Mouse (Mus musculus) forebrain, embryonic 15.5 days (tissue): ENCODE measurements around the gene Usmg5. TPM values are rescaled to one million over a fixed set of nuclear protein-coding genes. Genes with fewer than 3 reads are reported as not detected.

ENCODE experiments used
- ATAC-seq: fragments of 200-750 bp; cut with Nextera tagmentation; replicated peaks from 2 replicates; pipeline ENCODE4 v1.8.0; 2017; ENCODE audit warnings: mild to moderate bottlenecking, moderate TSS enrichment, moderate library complexity
- H3K27ac ChIP-seq: fragments of 300-500 bp; sonication (generic); replicated peaks from 2 replicates; pipeline ENCODE4 v1.5.1; 2015; ENCODE audit warnings: mild to moderate bottlenecking, inconsistent platforms
- H3K27me3 ChIP-seq: fragments of 300-500 bp; sonication (generic); 2 replicates; pipeline ENCODE4 v1.6.1; 2015; ENCODE audit warnings: inconsistent platforms
- H3K36me3 ChIP-seq: fragments of 300-500 bp; sonication (generic); 2 replicates; pipeline ENCODE4 v1.6.1; 2015; ENCODE audit warnings: mild to moderate bottlenecking, inconsistent platforms
- H3K4me1 ChIP-seq: fragments of 300-500 bp; sonication (generic); 2 replicates; pipeline ENCODE4 v1.6.1; 2015; ENCODE audit warnings: inconsistent platforms
- H3K4me2 ChIP-seq: fragments of 300-500 bp; sonication (generic); replicated peaks from 2 replicates; pipeline ENCODE4 v1.6.1; 2015; ENCODE audit warnings: mild to moderate bottlenecking, inconsistent platforms
- H3K4me3 ChIP-seq: fragments of 300-500 bp; sonication (generic); 2 replicates; pipeline ENCODE4 v1.5.1; 2015; ENCODE audit warnings: mild to moderate bottlenecking, inconsistent platforms
- H3K9ac ChIP-seq: fragments of 300-500 bp; sonication (generic); replicated peaks from 2 replicates; pipeline ENCODE4 v1.6.1; 2015; ENCODE audit warnings: mild to moderate bottlenecking, inconsistent platforms
- H3K9me3 ChIP-seq: fragments of 300-500 bp; sonication (generic); 2 replicates; pipeline ENCODE4 v1.6.1; 2016; ENCODE audit warnings: inconsistent platforms
- WGBS: fragments of 180-500 bp; shearing (Covaris S2); methylation state at CpG from one replicate; pipeline ENCODE4 v1.1.7; 2015; ENCODE audit warnings: mixed read lengths; 5-methylcytosine and 5-hydroxymethylcytosine counted together
- polyA plus RNA-seq: library from polyadenylated mRNA; unstranded; fragments of >200 nt; fragmentation: Nextera tagmentation; extraction: Ambion mirVana; gene quantifications from 2 replicates; pipeline ENCODE4 v1.2.1, GENCODE M21; 2015

The Usmg5 gene
- polyA plus RNA-seq, 1 experiment from 2014 or later = 1,420 TPM

DNA sequence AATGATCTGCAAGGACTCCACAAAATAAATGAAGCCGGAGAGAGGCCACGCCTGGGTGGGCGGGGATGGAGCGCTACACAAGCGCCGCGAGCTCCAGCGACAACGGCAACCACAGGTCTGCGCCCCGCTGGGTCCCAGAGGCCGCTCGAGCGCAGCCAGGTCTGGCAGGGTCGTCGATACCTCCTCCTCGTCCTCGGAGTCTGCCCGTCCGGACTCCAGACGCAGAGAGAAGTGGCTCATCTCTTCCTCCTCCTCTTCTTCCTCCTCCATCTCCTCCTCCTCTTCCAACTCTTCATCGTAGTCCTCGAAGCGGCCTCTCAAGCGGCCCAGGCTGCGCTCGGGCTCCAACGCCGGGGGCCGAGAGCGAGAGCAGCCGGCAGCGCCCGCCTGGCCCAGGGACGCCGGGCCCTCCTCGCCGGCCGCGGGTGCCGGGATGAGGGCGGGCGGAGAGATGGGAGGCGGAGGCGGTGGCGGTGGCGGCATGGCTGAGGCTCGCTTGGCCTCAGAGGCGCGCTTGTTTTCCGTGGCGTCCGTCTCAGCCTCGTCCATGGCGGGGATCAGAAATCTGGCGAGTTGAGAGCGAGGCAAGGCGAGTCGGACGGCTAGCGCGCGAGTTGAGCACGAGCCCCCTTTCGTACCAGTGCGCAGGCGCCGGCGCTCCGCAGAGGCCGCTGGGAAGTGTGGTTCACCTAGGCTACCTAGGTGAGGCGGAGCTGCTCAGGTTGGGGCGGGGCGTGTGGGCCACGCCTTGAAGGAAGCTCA is 40.0 kb downstream of the Usmg5 start, which contains the start of gene Pcgf6:
TSS of gene Pcgf6 (minus strand) at position 636 of the 762 bp plus-strand sequence.
- H3K27me3 ChIP-seq = no peaks in the 10 kb centered on the region
- peak; percentile 91 for ATAC-seq
- peak within 1 kb of the TSS; percentile 96 for H3K27ac ChIP-seq
- H3K4me3 ChIP-seq = peak within 1 kb of the TSS; percentile 84
- peak within 1 kb of the TSS; percentile 52 for H3K4me2 ChIP-seq
- H3K36me3 ChIP-seq = peaks cover 20% of the 10 kb centered on the region
- whole genome bisulfite sequencing = 0% methylated on average over 75 of the region's 75 CpGs
- peaks cover 24% of the 10 kb centered on the region for H3K4me1 ChIP-seq
- no peaks in the 10 kb centered on the region for H3K9me3 ChIP-seq
- peak within 1 kb of the TSS; percentile 91 for H3K9ac ChIP-seq

DNA sequence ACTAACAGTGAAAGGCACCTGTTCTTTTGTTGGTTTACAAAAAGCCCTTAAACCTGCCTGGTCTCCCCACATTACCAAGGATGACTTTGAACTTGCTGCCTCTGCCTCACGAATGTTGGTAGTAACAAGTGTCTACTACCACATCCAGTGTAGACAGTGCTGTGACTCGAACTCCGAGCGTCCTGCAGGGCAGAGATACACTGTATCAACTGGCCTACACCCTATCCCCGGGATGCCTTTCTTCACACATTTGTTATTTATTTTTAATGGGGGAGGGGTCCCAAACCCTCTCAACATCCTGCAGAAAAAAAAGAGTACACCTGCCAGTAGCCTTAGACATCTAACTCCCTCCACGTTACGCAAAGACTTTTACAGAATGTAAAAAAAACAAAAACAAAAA is 40.6 kb downstream of the Usmg5 start:
- H3K27me3 ChIP-seq = no peaks in the 10 kb centered on the region
- peaks cover 24% of the 10 kb centered on the region for H3K4me1 ChIP-seq
- peak overlapping the region; percentile 96 for H3K27ac ChIP-seq
- WGBS = 7% methylated on average over 7 of the region's 7 CpGs
- H3K4me3 ChIP-seq = peak overlapping the region; percentile 84
- peak overlapping the region; percentile 52 for H3K4me2 ChIP-seq
- no peaks in the 10 kb centered on the region for H3K9me3 ChIP-seq
- no peak; the same call in 1 of the 2 replicates for ATAC-seq
- peaks cover 22% of the 10 kb centered on the region for H3K36me3 ChIP-seq
- H3K9ac ChIP-seq = peak overlapping the region; percentile 91

DNA sequence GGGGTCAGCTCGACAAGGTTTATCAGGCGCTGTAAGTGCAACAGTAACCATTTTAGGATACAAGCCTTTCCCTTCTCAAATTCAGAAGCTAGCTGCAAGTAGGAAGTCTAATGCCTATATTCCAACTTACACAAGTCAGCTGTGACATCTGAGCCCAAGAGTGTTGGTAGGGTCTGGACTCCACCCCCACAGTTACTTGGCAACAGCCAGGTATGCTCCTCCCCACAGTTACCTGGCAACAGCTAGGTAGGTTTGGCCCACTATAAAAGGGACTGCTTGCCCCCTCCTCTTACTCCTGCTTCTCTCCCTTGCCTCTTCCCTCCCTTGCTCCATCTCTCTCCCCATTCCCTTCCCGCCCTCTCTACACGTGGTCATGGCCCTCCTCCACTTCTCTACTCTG is 41.4 kb downstream of the Usmg5 start:
- ATAC-seq = no peak
- Histone ChIP-seq H3K27me3 (no peaks in the 10 kb centered on the region), H3K9ac (no peak overlapping the region), H3K36me3 (peaks cover 22% of the 10 kb centered on the region), H3K9me3 (no peaks in the 10 kb centered on the region), H3K27ac (no peak overlapping the region), H3K4me2 (peak overlapping the region; percentile 52), H3K4me1 (peaks cover 24% of the 10 kb centered on the region), H3K4me3 (peak overlapping the region; percentile 84; the same call in 1 of the 2 replicates)
- WGBS = 65% methylated on average over 4 of the region's 4 CpGs

DNA sequence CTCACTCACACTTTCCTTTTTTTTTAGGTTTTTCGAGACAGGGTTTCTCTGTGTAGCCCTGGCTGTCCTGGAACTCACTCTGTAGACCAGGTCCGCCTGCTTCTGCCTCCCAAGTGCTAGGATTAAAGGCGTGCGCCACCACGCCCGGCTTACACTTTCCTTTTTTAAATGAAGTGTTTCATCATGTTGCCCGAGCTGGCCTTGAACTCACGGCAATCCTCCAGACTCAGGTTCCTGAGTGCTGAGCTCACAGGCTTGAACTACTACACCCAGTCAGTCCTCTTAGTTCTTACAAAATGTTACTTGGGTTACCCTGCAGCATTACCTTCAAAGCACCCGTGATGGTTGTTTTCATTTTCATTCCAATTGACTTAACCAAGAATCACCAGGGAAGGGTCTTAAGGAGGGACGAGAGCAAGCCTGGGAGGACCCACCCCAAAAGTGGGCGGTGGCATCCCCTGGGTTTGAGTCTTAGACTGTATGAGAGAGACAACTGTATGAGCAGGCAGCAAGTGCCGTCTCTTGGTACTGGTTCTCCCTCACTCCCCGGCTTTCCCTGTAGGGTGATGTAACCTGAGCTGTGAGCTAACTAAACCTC is 43.1 kb downstream of the Usmg5 start:
- H3K9ac ChIP-seq = no peak overlapping the region
- no peak overlapping the region for H3K4me3 ChIP-seq
- peaks cover 24% of the 10 kb centered on the region for H3K4me1 ChIP-seq
- H3K27ac ChIP-seq = no peak overlapping the region
- H3K4me2 ChIP-seq = no peak overlapping the region
- 88% methylated on average over 13 of the region's 13 CpGs for WGBS
- ATAC-seq = no peak
- no peaks in the 10 kb centered on the region for H3K9me3 ChIP-seq
- H3K36me3 ChIP-seq = peaks cover 29% of the 10 kb centered on the region
- no peaks in the 10 kb centered on the region for H3K27me3 ChIP-seq

DNA sequence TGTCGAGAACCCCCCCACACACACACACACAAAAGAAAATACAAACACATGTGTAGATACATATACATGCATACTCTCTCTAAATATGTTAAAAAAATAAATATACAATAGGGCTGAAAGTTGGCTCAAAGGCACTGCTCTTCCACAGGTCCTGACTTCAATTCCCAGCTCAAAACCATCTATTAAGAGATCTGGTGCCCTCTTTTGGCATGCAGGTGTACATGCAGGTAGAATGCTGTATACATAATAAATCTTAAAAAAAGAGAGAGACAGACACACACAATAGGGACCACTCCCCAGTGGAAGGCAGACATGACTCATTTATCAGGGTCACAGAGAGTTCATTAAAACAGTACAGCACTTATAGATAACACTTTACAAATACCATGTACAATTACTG is 44.1 kb downstream of the Usmg5 start:
- no peaks in the 10 kb centered on the region for H3K27me3 ChIP-seq
- no peak overlapping the region for H3K9ac ChIP-seq
- peaks cover 24% of the 10 kb centered on the region for H3K4me1 ChIP-seq
- H3K36me3 ChIP-seq = peaks cover 32% of the 10 kb centered on the region
- ATAC-seq = no peak
- H3K9me3 ChIP-seq = no peaks in the 10 kb centered on the region
- H3K27ac ChIP-seq = no peak overlapping the region
- H3K4me2 ChIP-seq = no peak overlapping the region
- 87% methylated on average over 1 of the region's 1 CpGs for WGBS
- no peak overlapping the region for H3K4me3 ChIP-seq

DNA sequence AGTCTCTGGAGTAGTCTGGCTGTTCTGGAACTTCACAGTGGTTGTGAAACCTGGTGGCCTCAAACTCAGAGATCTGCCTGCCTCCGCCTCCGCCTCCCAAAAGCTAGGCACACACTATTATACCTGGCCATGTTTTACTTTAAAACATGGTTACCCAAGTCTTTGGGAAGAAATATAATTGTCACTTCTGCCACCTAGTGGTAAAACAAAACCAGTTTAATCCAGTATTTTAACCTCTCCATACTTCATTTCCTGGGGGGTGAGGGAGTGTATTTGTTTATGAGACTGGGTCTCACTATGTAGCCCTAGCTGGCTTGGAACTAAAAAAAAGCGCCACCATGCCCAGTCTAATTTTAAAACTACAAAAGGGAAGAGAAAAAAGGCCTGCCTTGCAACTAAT is 46.8 kb downstream of the Usmg5 start:
- Histone ChIP-seq H3K4me3 (no peak overlapping the region), H3K36me3 (peaks cover 51% of the 10 kb centered on the region), H3K4me2 (no peak overlapping the region), H3K9ac (no peak overlapping the region), H3K9me3 (no peaks in the 10 kb centered on the region), H3K27me3 (no peaks in the 10 kb centered on the region), H3K27ac (no peak overlapping the region), H3K4me1 (peaks cover 6% of the 10 kb centered on the region; the same call in 1 of the 2 replicates)
- ATAC-seq = no peak
- 86% methylated on average over 3 of the region's 3 CpGs for WGBS

DNA sequence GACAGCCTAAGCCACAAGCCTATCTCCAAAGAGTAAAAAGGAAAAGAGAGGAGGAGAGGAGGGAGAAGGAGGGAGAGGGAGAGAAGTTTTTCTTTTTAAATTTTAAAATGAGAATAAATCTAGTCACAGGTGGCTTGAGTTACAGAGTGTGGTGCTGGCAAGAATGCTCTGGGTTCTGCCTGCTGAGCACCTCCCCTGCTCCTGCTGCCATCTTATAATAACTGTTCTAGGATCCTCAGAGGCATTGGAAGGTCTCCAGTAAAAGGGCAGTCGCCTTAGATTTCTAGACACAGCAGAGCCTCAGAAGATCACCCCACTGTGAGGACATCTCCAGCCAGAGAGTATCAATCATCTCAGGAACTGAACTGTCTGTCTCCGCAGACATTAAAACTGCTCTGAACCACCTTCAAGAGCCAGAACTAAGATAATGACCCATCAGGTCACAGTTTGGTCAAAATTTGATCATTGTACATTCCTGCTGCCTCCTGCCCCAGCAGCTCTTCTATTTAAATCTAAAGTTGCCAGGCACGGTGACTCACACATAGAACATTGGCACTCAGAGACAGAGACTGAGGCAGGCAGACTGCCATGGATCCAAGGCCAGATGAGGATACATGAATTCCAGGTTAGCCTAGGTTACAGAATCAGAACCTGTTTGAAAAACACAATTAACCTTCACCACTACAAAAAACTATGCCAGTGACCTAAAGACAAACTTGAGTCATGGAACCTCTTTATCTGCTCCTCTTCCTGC is 49.5 kb downstream of the Usmg5 start:
- 90% methylated on average over 3 of the region's 3 CpGs for WGBS
- Histone ChIP-seq H3K4me1 (no peaks in the 10 kb centered on the region), H3K36me3 (peaks cover 53% of the 10 kb centered on the region), H3K4me3 (no peak overlapping the region), H3K27ac (no peak overlapping the region), H3K27me3 (no peaks in the 10 kb centered on the region), H3K4me2 (no peak overlapping the region), H3K9ac (no peak overlapping the region), H3K9me3 (no peaks in the 10 kb centered on the region)
- no peak for ATAC-seq

DNA sequence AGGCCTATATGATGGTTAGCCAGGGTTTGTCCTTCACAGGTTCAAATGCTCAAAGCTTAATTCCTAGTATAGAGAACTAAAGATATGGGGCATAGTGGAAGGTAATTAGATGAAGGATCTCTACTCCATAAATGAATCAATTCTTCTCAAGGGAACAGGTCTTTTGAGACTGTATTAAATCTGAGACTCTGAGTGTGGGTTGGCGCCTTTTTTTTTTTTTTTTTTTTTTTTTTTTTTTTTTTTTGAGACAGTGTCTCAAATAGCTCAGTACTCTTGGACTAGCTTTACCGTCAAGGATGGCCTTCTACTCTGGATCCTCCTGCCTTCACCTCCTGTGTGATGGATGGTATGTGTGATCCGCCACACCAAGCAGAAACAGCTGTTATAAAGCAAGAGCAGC is 53.9 kb downstream of the Usmg5 start:
- 90% methylated on average over 3 of the region's 3 CpGs for WGBS
- H3K4me2 ChIP-seq = no peak overlapping the region
- no peak overlapping the region for H3K9ac ChIP-seq
- H3K4me1 ChIP-seq = no peaks in the 10 kb centered on the region
- H3K27me3 ChIP-seq = no peaks in the 10 kb centered on the region
- no peak overlapping the region for H3K27ac ChIP-seq
- no peak overlapping the region for H3K4me3 ChIP-seq
- no peaks in the 10 kb centered on the region for H3K9me3 ChIP-seq
- peaks cover 66% of the 10 kb centered on the region for H3K36me3 ChIP-seq
- ATAC-seq = no peak

GRCm38 (mm10) chr19:47034916-47035315 is 55.5 kb downstream of the Usmg5 start:
- Histone ChIP-seq H3K4me1 (no peaks in the 10 kb centered on the region), H3K9me3 (no peaks in the 10 kb centered on the region), H3K4me2 (no peak overlapping the region), H3K4me3 (no peak overlapping the region), H3K27me3 (no peaks in the 10 kb centered on the region), H3K9ac (no peak overlapping the region), H3K36me3 (peaks cover 56% of the 10 kb centered on the region), H3K27ac (no peak overlapping the region)
- no peak for ATAC-seq
- WGBS = 94% methylated on average over 4 of the region's 4 CpGs

Other genes starting within 250 kb of the Usmg5 start
- gene Ina, start 75.9 kb downstream of the Usmg5 start, polyA plus RNA-seq = 333 TPM in 2 replicates
- gene Nt5c2, start 75.5 kb downstream of the Usmg5 start, polyA plus RNA-seq = 73.2 and 78.2 TPM in 2 replicates
- gene Pcgf6, start 39.7 kb downstream of the Usmg5 start, polyA plus RNA-seq = 27.4 and 29.8 TPM in 2 replicates
- gene Taf5, start 22.9 kb downstream of the Usmg5 start, polyA plus RNA-seq = 6.9 and 7.8 TPM in 2 replicates
- gene Pdcd11, start 121 bp upstream of the Usmg5 start, polyA plus RNA-seq = 7.3 and 8.6 TPM in 2 replicates
- 1.0 and 1.2 TPM in 2 replicates for gene Calhm2, start 47.6 kb upstream of the Usmg5 start, polyA plus RNA-seq
- not detected in 2 replicates for gene Calhm1, start 53.6 kb upstream of the Usmg5 start, polyA plus RNA-seq
- gene Calhm3, start 67.1 kb upstream of the Usmg5 start, polyA plus RNA-seq = not detected in 2 replicates
- gene Neurl1a, start 88.2 kb upstream of the Usmg5 start, polyA plus RNA-seq = 7.2 and 7.9 TPM in 2 replicates